Mouse (Mus musculus) MEL (cell line): ENCODE results near the gene Gys1. TPM values are rescaled to one million over a fixed set of nuclear protein-coding genes. Genes with fewer than 3 reads are reported as not detected.
A peak's percentile ranks its signal among the peaks of the same experiment; 100 is the strongest.

Experiments used
- DNase-seq: peaks from one replicate; pipeline ENCODE4 v3.0.0; 2011; ENCODE audit warnings: low read depth, low spot score
- H3K27ac ChIP-seq: 2 replicates; pipeline ENCODE4 v1.5.1; 2012; ENCODE audit warnings: low read depth, mild to moderate bottlenecking, control low read depth, low read length, moderate library complexity; ENCODE audit not compliant: control insufficient read depth
- H3K27me3 ChIP-seq, 2 experiments: fragments of 150-350 bp in 1 of 2; sonication (generic) in 1 of 2; 2 replicates each; pipeline ENCODE4 v1.6.1; 2012; ENCODE audit warnings: low read length in 2 of 2, mild to moderate bottlenecking in 2 of 2, improper control_type of control experiment in 1 of 2, moderate library complexity in 1 of 2; ENCODE audit not compliant: insufficient read depth in 2 of 2, control insufficient read depth in 1 of 2
- H3K36me3 ChIP-seq, 2 experiments: 2 replicates each; pipeline ENCODE4 v1.6.1; 2012 to 2014; ENCODE audit warnings: low read length in 2 of 2, improper control_type of control experiment in 1 of 2, inconsistent platforms in 1 of 2, mild to moderate bottlenecking in 1 of 2; ENCODE audit not compliant: insufficient read depth in 2 of 2, control insufficient read depth in 1 of 2
- H3K4me1 ChIP-seq, 2 experiments: fragments of 150-350 bp in 1 of 2; sonication (generic) in 1 of 2; 2 replicates each; pipeline ENCODE4 v1.6.1; 2012; ENCODE audit warnings: low read length in 2 of 2, improper control_type of control experiment in 1 of 2, mild to moderate bottlenecking in 1 of 2; ENCODE audit not compliant: insufficient read depth in 2 of 2, control insufficient read depth in 1 of 2
- H3K4me3 ChIP-seq, 2 experiments: fragments of 150-350 bp in 1 of 2; sonication (generic) in 1 of 2; 2 replicates each; pipeline ENCODE4 v1.5.1; 2012; ENCODE audit warnings: low read depth in 2 of 2, low read length in 2 of 2, mild to moderate bottlenecking in 2 of 2, moderate library complexity in 2 of 2, control low read depth in 1 of 2, improper control_type of control experiment in 1 of 2; ENCODE audit not compliant: control insufficient read depth in 1 of 2, insufficient read depth in 1 of 2
- H3K79me2 ChIP-seq: 2 replicates; pipeline ENCODE4 v1.6.1; 2012; ENCODE audit warnings: mild to moderate bottlenecking, low read length, moderate library complexity; ENCODE audit not compliant: control insufficient read depth, poor library complexity, insufficient read depth
- H3K9ac ChIP-seq: 2 replicates; pipeline ENCODE4 v1.6.1; 2012; ENCODE audit warnings: low read depth, mild to moderate bottlenecking, control low read depth, low read length, moderate library complexity; ENCODE audit not compliant: control insufficient read depth, poor library complexity, severe bottlenecking
- H3K9me3 ChIP-seq: fragments of 150-350 bp; sonication (generic); replicated peaks from 2 replicates; pipeline ENCODE4 v1.6.1; 2012; ENCODE audit warnings: mild to moderate bottlenecking, low read length, improper control_type of control experiment, moderate library complexity; ENCODE audit not compliant: insufficient read depth
- CHD1 ChIP-seq: IDR thresholded peaks from 2 replicates; pipeline ENCODE4 v1.6.1; 2012; ENCODE audit warnings: low read depth, mild to moderate bottlenecking, inconsistent platforms, low read length, improper control_type of control experiment
- CHD2 ChIP-seq: IDR thresholded peaks from 2 replicates; pipeline ENCODE4 v1.6.1; 2011; ENCODE audit warnings: low read length, improper control_type of control experiment
- EP300 ChIP-seq, 2 experiments: IDR thresholded peaks; 2 replicates each; pipeline ENCODE4 v1.6.1; 2011; ENCODE audit warnings: improper control_type of control experiment in 2 of 2, low read length in 2 of 2, low read depth in 1 of 2, mild to moderate bottlenecking in 1 of 2
- ETS1 ChIP-seq: IDR thresholded peaks from 2 replicates; pipeline ENCODE4 v1.6.1; 2012; ENCODE audit warnings: low read depth, mild to moderate bottlenecking, inconsistent platforms, low read length, improper control_type of control experiment, moderate library complexity
- KAT2A ChIP-seq: conservative IDR thresholded peaks from 2 replicates; pipeline ENCODE4 v1.6.1; 2012; ENCODE audit warnings: low read depth, low read length, improper control_type of control experiment, inconsistent platforms
- MAFK ChIP-seq: IDR thresholded peaks from 2 replicates; pipeline ENCODE4 v1.6.1; 2011; ENCODE audit warnings: low read depth, mild to moderate bottlenecking, low read length, improper control_type of control experiment, borderline replicate concordance
- MEF2A ChIP-seq: IDR thresholded peaks from 2 replicates; pipeline ENCODE4 v1.6.1; 2014; ENCODE audit warnings: low read depth, mild to moderate bottlenecking, inconsistent platforms, low read length, improper control_type of control experiment; ENCODE audit not compliant: poor library complexity, insufficient replicate concordance, severe bottlenecking; ENCODE audit errors: extremely low read depth
- MYB ChIP-seq: IDR thresholded peaks from 2 replicates; pipeline ENCODE4 v1.6.1; 2011; ENCODE audit warnings: mild to moderate bottlenecking, low read depth, low read length, improper control_type of control experiment
- NELFE ChIP-seq: IDR thresholded peaks from 2 replicates; pipeline ENCODE4 v1.6.1; 2011; ENCODE audit warnings: low read depth, low read length, improper control_type of control experiment
- SIN3A ChIP-seq: IDR thresholded peaks from 2 replicates; pipeline ENCODE4 v1.6.1; 2012; ENCODE audit warnings: low read length, improper control_type of control experiment, inconsistent platforms
- SMC3 ChIP-seq: IDR thresholded peaks from 2 replicates; pipeline ENCODE4 v1.6.1; 2011; ENCODE audit warnings: low read depth, low read length, improper control_type of control experiment
- TAL1 ChIP-seq: IDR thresholded peaks from 2 replicates; pipeline ENCODE4 v1.6.1; 2012; ENCODE audit warnings: mild to moderate bottlenecking, inconsistent platforms, low read length, moderate library complexity, mixed read lengths
- TBP ChIP-seq: IDR thresholded peaks from 2 replicates; pipeline ENCODE4 v1.8.0; 2011; ENCODE audit warnings: low read depth, low read length, improper control_type of control experiment
- ZC3H11A ChIP-seq: IDR thresholded peaks from 2 replicates; pipeline ENCODE4 v1.6.1; 2012; ENCODE audit warnings: low read depth, mild to moderate bottlenecking, inconsistent platforms, low read length, improper control_type of control experiment
- ZKSCAN1 ChIP-seq: IDR thresholded peaks from 2 replicates; pipeline ENCODE4 v1.6.1; 2012; ENCODE audit warnings: low read depth, mild to moderate bottlenecking, inconsistent platforms, low read length, improper control_type of control experiment, moderate library complexity
- ZMIZ1 ChIP-seq: IDR thresholded peaks from 2 replicates; pipeline ENCODE4 v1.6.1; 2012; ENCODE audit warnings: low read depth, mild to moderate bottlenecking, inconsistent platforms, low read length, improper control_type of control experiment, moderate library complexity
- ZNF384 ChIP-seq: IDR thresholded peaks from 2 replicates; pipeline ENCODE4 v1.6.1; 2012; ENCODE audit warnings: low read depth, mild to moderate bottlenecking, inconsistent platforms, low read length, improper control_type of control experiment
- polyA plus RNA-seq, 2 experiments: library from polyadenylated mRNA; stranded (reverse) in 1 of 2; unstranded in 1 of 2; fragments of >175 nt in 1 of 2; fragments of >200 nt in 1 of 2; gene quantifications; 2 replicates each; pipeline versions ENCODE4 v1.2.1 to v1.2.4; 2012; ENCODE audit warnings: low replicate concordance in 2 of 2, low read depth in 1 of 2; ENCODE audit not compliant: insufficient read length in 2 of 2, insufficient read depth in 1 of 2, missing spikeins in 1 of 2
- total RNA-seq: library from RNA; depleted of rRNA; stranded (reverse); fragments of 300-350 nt; gene quantifications from 2 replicates; pipeline ENCODE4 v1.2.3, GENCODE M21; 2012

Gene Gys1
- total and polyA plus RNA-seq, 3 experiments, result 12.8 to 46.9 TPM; not detected in 1

GRCm38 (mm10) chr7:45466283-45467089 lies 31.8 kb downstream of the Gys1 start, which contains the start of gene Bax (continued):
- TF ChIP-seq TBP, result no peak
- TF ChIP-seq KAT2A, result no peak; the same call in 1 of the 2 replicates
- TF ChIP-seq MYB, result no peak
- TF ChIP-seq TAL1, result no peak
- peak; percentile 96 for TF ChIP-seq SIN3A
- no peak for TF ChIP-seq MEF2A
- TF ChIP-seq CHD2, result no peak
- no peak; the same call in 1 of the 2 replicates for TF ChIP-seq ZMIZ1
- no peak for TF ChIP-seq MAFK
- TF ChIP-seq SMC3, result no peak
- no peak for TF ChIP-seq ZKSCAN1
- no peak for TF ChIP-seq CHD1
- TF ChIP-seq EP300 (IDR thresholded peaks at IDR 0.05; ENCODE audit: low read depth in 1 of 2, low read length in 2 of 2), result no peak; a peak in 1 of 4 replicates
- peak; percentile 56; the same call in 1 of the 2 replicates for TF ChIP-seq ETS1

- peaks cover 2 to 30% of the 10 kb centered on the region in 2 experiments; a peak in 3 of 4 replicates for H3K4me1 ChIP-seq
- H3K27ac ChIP-seq, result no peak overlapping the region
- H3K36me3 ChIP-seq, result peaks cover 2 to 13% of the 10 kb centered on the region in 2 experiments; a peak in 3 of 4 replicates
- H3K4me3 ChIP-seq, result peak overlapping the region; percentile 80 to 87
- peaks cover 19% of the 10 kb centered on the region for H3K79me2 ChIP-seq
- no peaks in the 10 kb centered on the region for H3K27me3 ChIP-seq
- DNase-seq, result no peak
- no peaks in the 10 kb centered on the region for H3K9me3 ChIP-seq
- TF ChIP-seq ZC3H11A (0 out of 2 replicates have a peak, but pooled peaks have one; percentile 7), NELFE (no peak), ZNF384 (peak; percentile 33; the same call in 1 of the 2 replicates)
- H3K9ac ChIP-seq, result peak overlapping the region; percentile 42
Observed at GRCm38 (mm10) chr7:45467090-45467670, 32.5 kb downstream of the Gys1 start.
